Mouse (Mus musculus): Measurements from ENCODE around the gene Grb10. TPM values are rescaled to one million over a fixed set of nuclear protein-coding genes. Genes with fewer than 3 reads are reported as not detected.
A peak's percentile ranks its signal among the peaks of the same experiment; 100 is the strongest.

The Grb10 gene
- polyA plus RNA-seq, 2 experiments from 2014 or later = not detected

GRCm38 (mm10) chr11:12032831-12033230, 5.7 kb downstream of the Grb10 start:
- ATAC-seq = no peak

GRCm38 (mm10) chr11:12026638-12027037, 11.8 kb downstream of the Grb10 start:
- ATAC-seq = no peak

- no peak for ATAC-seq
Measured at GRCm38 (mm10) chr11:12025756-12026593, 12.5 kb downstream of the Grb10 start.

GRCm38 (mm10) chr11:12025392-12025755, 13.1 kb downstream of the Grb10 start:
- ATAC-seq = no peak

GRCm38 (mm10) chr11:12023051-12023450, 15.4 kb downstream of the Grb10 start:
- no peak for ATAC-seq

- ATAC-seq = no peak
Measured at GRCm38 (mm10) chr11:12019651-12020050, 18.8 kb downstream of the Grb10 start.

- no peak for ATAC-seq
Measured at GRCm38 (mm10) chr11:12018604-12019003, 19.9 kb downstream of the Grb10 start.

GRCm38 (mm10) chr11:12010084-12010483, 28.4 kb downstream of the Grb10 start:
- ATAC-seq = no peak

- no peak for ATAC-seq
Measured at GRCm38 (mm10) chr11:12000293-12000910, 38.1 kb downstream of the Grb10 start.

GRCm38 (mm10) chr11:11998881-11999280, 39.6 kb downstream of the Grb10 start:
- ATAC-seq = no peak

- ATAC-seq = no peak
Measured at GRCm38 (mm10) chr11:11997045-11997444, 41.4 kb downstream of the Grb10 start.

- no peak for ATAC-seq
Measured at GRCm38 (mm10) chr11:11995371-11995770, 43.1 kb downstream of the Grb10 start.

- no peak for ATAC-seq
Measured at GRCm38 (mm10) chr11:11993807-11994206, 44.7 kb downstream of the Grb10 start.

GRCm38 (mm10) chr11:11993183-11993582, 45.3 kb downstream of the Grb10 start:
- no peak for ATAC-seq

GRCm38 (mm10) chr11:11989850-11990249, 48.6 kb downstream of the Grb10 start:
- no peak for ATAC-seq

GRCm38 (mm10) chr11:11987233-11987632, 51.2 kb downstream of the Grb10 start:
- ATAC-seq = no peak

- ATAC-seq = no peak
Measured at GRCm38 (mm10) chr11:11978611-11979197, 59.8 kb downstream of the Grb10 start.

- peak; percentile 61 for ATAC-seq
Measured at GRCm38 (mm10) chr11:11974591-11975255, 63.8 kb downstream of the Grb10 start.

GRCm38 (mm10) chr11:11973366-11974014, 65.0 kb downstream of the Grb10 start:
- ATAC-seq = peak; percentile 76

GRCm38 (mm10) chr11:11972401-11973110, 65.9 kb downstream of the Grb10 start:
- no peak for ATAC-seq

GRCm38 (mm10) chr11:11970246-11970645, 68.2 kb downstream of the Grb10 start:
- ATAC-seq = no peak

- ATAC-seq = no peak
Measured at GRCm38 (mm10) chr11:11968830-11969229, 69.7 kb downstream of the Grb10 start.
